Comparison of ENCODE assay signal across 8 mouse cellular contexts in the genomic region with DNA sequence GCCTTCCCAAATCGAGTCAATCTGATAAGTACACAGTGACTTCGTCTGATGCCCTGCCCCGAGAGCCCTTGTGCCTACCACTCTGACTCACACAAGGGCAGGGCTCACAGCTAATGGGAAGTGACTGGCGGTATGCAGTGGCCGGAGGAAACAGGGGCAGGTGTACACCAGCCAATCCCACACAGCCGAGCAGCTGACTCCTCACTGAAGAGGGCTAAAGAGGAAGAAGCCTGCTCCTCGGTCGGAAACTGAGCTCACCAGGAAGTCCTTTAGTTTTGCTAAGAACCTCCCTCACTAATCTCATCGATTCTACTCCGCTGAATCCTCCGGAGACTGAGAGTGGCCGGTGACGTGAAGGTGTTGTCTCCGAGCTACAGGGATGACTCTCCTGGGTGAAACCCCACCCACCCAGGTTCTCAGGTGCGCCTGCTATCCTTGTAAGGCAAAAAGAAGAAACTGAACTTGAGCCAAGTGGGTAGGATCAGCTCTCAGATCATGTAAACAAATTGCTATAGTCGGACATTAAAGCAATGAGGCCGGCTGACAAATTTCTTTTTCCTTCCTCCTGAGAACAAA. TPM values are rescaled to one million over a fixed set of nuclear protein-coding genes. Genes with fewer than 3 reads are reported as not detected.
DNase-seq lines count a peak whose midpoint lies in the region; ATAC-seq and TF ChIP-seq lines count a peak whose summit lies in the region.

No protein-coding gene starts in this region.

- H3K27me3 ChIP-seq in embryonic facial prominence, embryonic 13.5 days: no peaks in the 10 kb centered on the region
- H3K27me3 ChIP-seq in limb, embryonic 12.5 days: no peaks in the 10 kb centered on the region
- H3K27me3 ChIP-seq in midbrain, embryonic 13.5 days: no peaks in the 10 kb centered on the region
- H3K27me3 ChIP-seq in thymus, adult 2 months (ENCODE audit: control insufficient read depth, insufficient read depth, low read length): no peaks in the 10 kb centered on the region

- peak overlapping the region; percentile 46 for H3K4me2 ChIP-seq in embryonic facial prominence, embryonic 13.5 days
- H3K4me2 ChIP-seq in limb, embryonic 12.5 days: peak overlapping the region; percentile 43
- peak overlapping the region; percentile 36 for H3K4me2 ChIP-seq in midbrain, embryonic 13.5 days (replicated peaks)

- peak overlapping the region; percentile 49 for H3K9ac ChIP-seq in embryonic facial prominence, embryonic 13.5 days
- H3K9ac ChIP-seq in limb, embryonic 12.5 days (replicated peaks): no peak overlapping the region
- H3K9ac ChIP-seq in midbrain, embryonic 13.5 days (replicated peaks): no peak overlapping the region

- peaks cover 21% of the 10 kb centered on the region for H3K4me1 ChIP-seq in embryonic facial prominence, embryonic 13.5 days
- H3K4me1 ChIP-seq in limb, embryonic 12.5 days (replicated peaks): peaks cover 32% of the 10 kb centered on the region
- H3K4me1 ChIP-seq in midbrain, embryonic 13.5 days (replicated peaks): peaks cover 19% of the 10 kb centered on the region
- H3K4me1 ChIP-seq in thymus, adult 2 months (replicated peaks; ENCODE audit: control insufficient read depth, insufficient read depth, low read length): peaks cover 8% of the 10 kb centered on the region

- no peak for TF ChIP-seq POLR2A in thymus, adult 2 months (IDR thresholded peaks at IDR 0.05; ENCODE audit: control insufficient read depth, extremely low read depth, insufficient read depth, low read length, poor library complexity)

- TF ChIP-seq CTCF in thymus, adult 2 months (IDR thresholded peaks at IDR 0.05; ENCODE audit: borderline replicate concordance, control insufficient read depth, extremely low read depth, insufficient read depth, low read length, poor library complexity): no peak

- H3K9me3 ChIP-seq in embryonic facial prominence, embryonic 13.5 days: no peaks in the 10 kb centered on the region
- no peaks in the 10 kb centered on the region for H3K9me3 ChIP-seq in limb, embryonic 12.5 days
- no peaks in the 10 kb centered on the region for H3K9me3 ChIP-seq in midbrain, embryonic 13.5 days

- 0 out of 2 replicates have a peak, but pooled peaks have one; percentile 48 for ATAC-seq in embryonic facial prominence, embryonic 13.5 days (ENCODE audit: insufficient number of reproducible peaks, insufficient read depth, low FRiP score, low TSS enrichment, low read depth)
- peak; percentile 94 to 96 for ATAC-seq in hematopoietic stem cell, adult 5-6 weeks (replicated peaks in 1 of 2; ENCODE audit: insufficient read depth in 1 of 2, low FRiP score in 2 of 2, low TSS enrichment in 1 of 2, low read depth in 1 of 2, poor library complexity in 2 of 2, severe bottlenecking in 2 of 2)
- ATAC-seq in limb, embryonic 12.5 days (ENCODE audit: insufficient number of reproducible peaks, insufficient read depth, low FRiP score, low TSS enrichment, low read depth): no peak
- peak; percentile 56; the same call in 1 of the 2 replicates for ATAC-seq in midbrain, embryonic 13.5 days

- no peaks in the 10 kb centered on the region for H3K36me3 ChIP-seq in embryonic facial prominence, embryonic 13.5 days
- H3K36me3 ChIP-seq in limb, embryonic 12.5 days: no peaks in the 10 kb centered on the region
- no peaks in the 10 kb centered on the region for H3K36me3 ChIP-seq in midbrain, embryonic 13.5 days
- no peaks in the 10 kb centered on the region for H3K36me3 ChIP-seq in thymus, adult 2 months (ENCODE audit: control insufficient read depth, insufficient read depth, low read length)

- peak; percentile 32 for DNase-seq in layer of hippocampus, adult 9-11 months
- no peak for DNase-seq in layer of hippocampus, postnatal 14 days (ENCODE audit: low spot score in 2 of 2)
- DNase-seq in thymus, adult 2 months: peak; percentile 12
- no peak for DNase-seq in frontal cortex, postnatal 10 days (ENCODE audit: low spot score in 2 of 2)

- no peak overlapping the region for H3K27ac ChIP-seq in embryonic facial prominence, embryonic 13.5 days
- H3K27ac ChIP-seq in limb, embryonic 12.5 days: peak overlapping the region; percentile 35; the same call in 1 of the 2 replicates
- no peak overlapping the region for H3K27ac ChIP-seq in midbrain, embryonic 13.5 days
- H3K27ac ChIP-seq in thymus, adult 2 months (ENCODE audit: control insufficient read depth, insufficient read depth, low read length): peak overlapping the region; percentile 66; the same call in 1 of the 2 replicates

- 11% methylated on average over 17 of the region's 17 CpGs for WGBS in embryonic facial prominence, embryonic 13.5 days
- 18% methylated on average over 17 of the region's 17 CpGs for whole genome bisulfite sequencing in limb, embryonic 12.5 days
- WGBS in midbrain, embryonic 13.5 days: 14% methylated on average over 17 of the region's 17 CpGs
- 2% methylated on average over 17 of the region's 17 CpGs for WGBS in thymus, adult 2 months

- peak overlapping the region; percentile 9; the same call in 1 of the 2 replicates for H3K4me3 ChIP-seq in embryonic facial prominence, embryonic 13.5 days
- peak overlapping the region; percentile 16; the same call in 1 of the 2 replicates for H3K4me3 ChIP-seq in limb, embryonic 12.5 days (replicated peaks)
- H3K4me3 ChIP-seq in midbrain, embryonic 13.5 days (replicated peaks): peak overlapping the region; percentile 4; the same call in 1 of the 2 replicates
- H3K4me3 ChIP-seq in thymus, adult 2 months (ENCODE audit: control insufficient read depth, insufficient read depth, low read length): peak overlapping the region; percentile 45

RNA-seq across cellular contexts. Expression of gene Tjp2, which starts 58.2 kb away (rescaled TPM):
- 10 to 100 TPM; 20.9 to 21.9 TPM for total RNA-seq in layer of hippocampus, postnatal 14 days (2021)
- 16.5 and 17.5 TPM in 2 replicates for polyA plus RNA-seq in embryonic facial prominence, embryonic 13.5 days (2015; fragmentation: Nextera tagmentation; extraction: Ambion mirVana)
- 13.5 and 13.7 TPM in 2 replicates for total RNA-seq in hematopoietic stem cell, adult 5-6 weeks (2017)
- polyA plus RNA-seq in limb, embryonic 12.5 days (2016; fragmentation: Nextera tagmentation; extraction: Ambion mirVana): 27.7 and 28.6 TPM in 2 replicates
- 13.6 and 13.9 TPM in 2 replicates for polyA plus RNA-seq in midbrain, embryonic 13.5 days (2015; fragmentation: Nextera tagmentation; extraction: Ambion mirVana)
- polyA plus RNA-seq in thymus, adult 2 months (2012; rRNA removed): 4.5 and 5.5 TPM in 2 replicates

Comparison
In these comparisons a context has a peak if more than half of its experiments do, and no peak if none do; other contexts are left out.
1. DNase-seq: peak in layer of hippocampus, adult 9-11 months (single experiment) and thymus, adult 2 months (single experiment); none in layer of hippocampus, postnatal 14 days (0 of 2) and frontal cortex, postnatal 10 days (0 of 2).
2. H3K27ac ChIP-seq: peak in limb, embryonic 12.5 days (single experiment) and thymus, adult 2 months (single experiment); none in embryonic facial prominence, embryonic 13.5 days (single experiment) and midbrain, embryonic 13.5 days (single experiment).
3. Peak in every context shown above with its lines, with median percentiles within 50 percentile points of each other: H3K4me2 ChIP-seq and H3K4me3 ChIP-seq.